Mouse (Mus musculus) heart, postnatal 36 days (tissue): ENCODE results near the gene Cdh23. TPM values are rescaled to one million over a fixed set of nuclear protein-coding genes. Genes with fewer than 3 reads are reported as not detected.

Source experiments
- DNase-seq, 2 experiments: peaks; one replicate each; pipeline ENCODE4 v3.0.0; 2021 to 2022
- intact Hi-C: fragments of 180-260 bp; cut with DNase I; formaldehyde crosslinking; loops from one replicate; pipeline ENCODE4 v1.15.1; 2025
- total RNA-seq, 2 experiments: library from RNA; stranded (reverse); gene quantifications; 2 replicates each; pipeline ENCODE4 v1.2.3; 2021

Gene Cdh23
- total RNA-seq, 2 experiments from 2014 or later = 5.5 to 7.0 TPM

GRCm38 (mm10) chr10:60585691-60586090 lies 110.6 kb downstream of the Cdh23 start:
- intact Hi-C loops = no loop called here

GRCm38 (mm10) chr10:60582956-60583355 lies 113.3 kb downstream of the Cdh23 start:
- intact Hi-C loops = no loop called here

More at GRCm38 (mm10) chr10:60585691-60586090, 110.6 kb downstream of the Cdh23 start:
- no peak for DNase-seq

GRCm38 (mm10) chr10:60580666-60581065 lies 115.6 kb downstream of the Cdh23 start:
- intact Hi-C loops = no loop called here
- no peak for DNase-seq

More at GRCm38 (mm10) chr10:60582956-60583355, 113.3 kb downstream of the Cdh23 start:
- no peak for DNase-seq

- intact Hi-C loops = loop anchor here (5.0 kb wide), 1 partner anchor 78 kb away; no protein-coding TSS in a partner anchor
- no peak for DNase-seq
Measured at GRCm38 (mm10) chr10:60578738-60579538, 117.4 kb downstream of the Cdh23 start.

- intact Hi-C loops = loop anchor here (5.0 kb wide), 1 partner anchor 79 kb away; no protein-coding TSS in a partner anchor
- DNase-seq = no peak
Measured at GRCm38 (mm10) chr10:60577920-60578737, 118.2 kb downstream of the Cdh23 start.

- peak; percentile 66 to 77 for DNase-seq
- intact Hi-C loops = loop anchor here (5.0 kb wide), 1 partner anchor 80 kb away; no protein-coding TSS in a partner anchor
Measured at GRCm38 (mm10) chr10:60577125-60577919, 119.0 kb downstream of the Cdh23 start.

GRCm38 (mm10) chr10:60574851-60575250 lies 121.4 kb downstream of the Cdh23 start:
- intact Hi-C loops = loop anchor here (5.0 kb wide), 1 partner anchor 82 kb away; no protein-coding TSS in a partner anchor
- no peak for DNase-seq

GRCm38 (mm10) chr10:60571491-60571890 lies 124.8 kb downstream of the Cdh23 start:
- no peak for DNase-seq
- intact Hi-C loops = no loop called here

GRCm38 (mm10) chr10:60566369-60567037 lies 129.8 kb downstream of the Cdh23 start:
- intact Hi-C loops = no loop called here
- DNase-seq = no peak

- no peak for DNase-seq
- intact Hi-C loops = no loop called here
Measured at GRCm38 (mm10) chr10:60564136-60564535, 132.2 kb downstream of the Cdh23 start.

- DNase-seq = no peak
- intact Hi-C loops = no loop called here
Measured at GRCm38 (mm10) chr10:60562946-60563345, 133.3 kb downstream of the Cdh23 start.

GRCm38 (mm10) chr10:60558491-60558927 lies 137.8 kb downstream of the Cdh23 start:
- peak; percentile 13 to 21 for DNase-seq

GRCm38 (mm10) chr10:60552951-60553635 lies 143.2 kb downstream of the Cdh23 start:
- intact Hi-C loops = no loop called here
- DNase-seq = no peak

More at GRCm38 (mm10) chr10:60558491-60558927, 137.8 kb downstream of the Cdh23 start:
- intact Hi-C loops = no loop called here

- DNase-seq = no peak
- intact Hi-C loops = no loop called here
Measured at GRCm38 (mm10) chr10:60539164-60539914, 157.0 kb downstream of the Cdh23 start.

GRCm38 (mm10) chr10:60536098-60536811 lies 160.0 kb downstream of the Cdh23 start:
- intact Hi-C loops = no loop called here
- DNase-seq = peak in 1 of 2 experiments; percentile 6

- DNase-seq = no peak
Measured at GRCm38 (mm10) chr10:60532502-60532901, 163.8 kb downstream of the Cdh23 start.

GRCm38 (mm10) chr10:60531349-60531748 lies 164.9 kb downstream of the Cdh23 start:
- peak; percentile 56 to 59 for DNase-seq
- intact Hi-C loops = loop anchor here (1.0 to 2.0 kb wide), 5 partner anchors 81 to 226 kb away; partner anchors contain the start of gene Cdh23

More at GRCm38 (mm10) chr10:60532502-60532901, 163.8 kb downstream of the Cdh23 start:
- intact Hi-C loops = no loop called here
